Mouse (Mus musculus): Measurements from ENCODE around the gene Dydc2. TPM values are rescaled to one million over a fixed set of nuclear protein-coding genes. Genes with fewer than 3 reads are reported as not detected.

Dydc2 gene
- polyA plus RNA-seq, 1 experiment = not detected

- no peaks in the 10 kb centered on the region for H3K4me1 ChIP-seq (replicated peaks; ENCODE audit: control insufficient read depth, insufficient read depth, low read length)
- H3K27ac ChIP-seq (ENCODE audit: control insufficient read depth, insufficient read depth, low read length) = no peak overlapping the region
- no peaks in the 10 kb centered on the region for H3K36me3 ChIP-seq (ENCODE audit: control insufficient read depth, insufficient read depth, low read length)
- TF ChIP-seq CTCF (IDR thresholded peaks at IDR 0.05; ENCODE audit: borderline replicate concordance, control insufficient read depth, extremely low read depth, insufficient read depth, low read length, poor library complexity) (no peak), POLR2A (IDR thresholded peaks at IDR 0.05; ENCODE audit: control insufficient read depth, extremely low read depth, insufficient read depth, low read length, poor library complexity) (no peak)
- WGBS = 85% methylated on average over 5 of the region's 5 CpGs
- no peaks in the 10 kb centered on the region for H3K27me3 ChIP-seq (ENCODE audit: control insufficient read depth, insufficient read depth, low read length)
- DNase-seq = no peak
- no peak overlapping the region for H3K4me3 ChIP-seq (ENCODE audit: control insufficient read depth, insufficient read depth, low read length)
Observed at GRCm38 (mm10) chr14:41101242-41101641, 32.2 kb upstream of the Dydc2 start.

DNA sequence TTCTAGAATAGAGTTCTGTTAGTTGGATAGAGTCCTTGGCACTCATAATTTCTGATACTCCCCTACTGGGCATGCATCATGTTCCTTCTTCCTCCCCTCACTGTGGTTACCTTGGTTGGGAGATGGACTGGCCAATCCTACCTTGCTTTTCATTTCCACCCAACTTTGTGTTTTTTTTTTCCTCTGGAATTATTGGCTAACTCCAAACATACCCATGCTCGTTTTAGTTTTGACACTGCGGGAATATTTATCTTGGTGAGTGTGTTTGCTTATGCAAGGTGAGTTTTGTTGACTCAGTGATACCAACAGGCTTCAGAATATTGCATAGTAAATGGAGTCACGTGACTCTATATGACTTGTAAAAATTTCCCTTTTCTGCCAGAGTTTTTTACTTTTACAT lies 31.7 kb upstream of the Dydc2 start:
- TF ChIP-seq POLR2A (IDR thresholded peaks at IDR 0.05; ENCODE audit: control insufficient read depth, extremely low read depth, insufficient read depth, low read length, poor library complexity) (no peak), CTCF (IDR thresholded peaks at IDR 0.05; ENCODE audit: borderline replicate concordance, control insufficient read depth, extremely low read depth, insufficient read depth, low read length, poor library complexity) (no peak)
- no peak for DNase-seq
- Histone ChIP-seq H3K36me3 (ENCODE audit: control insufficient read depth, insufficient read depth, low read length) (no peaks in the 10 kb centered on the region), H3K4me1 (replicated peaks; ENCODE audit: control insufficient read depth, insufficient read depth, low read length) (no peaks in the 10 kb centered on the region), H3K27ac (ENCODE audit: control insufficient read depth, insufficient read depth, low read length) (no peak overlapping the region), H3K27me3 (ENCODE audit: control insufficient read depth, insufficient read depth, low read length) (no peaks in the 10 kb centered on the region), H3K4me3 (ENCODE audit: control insufficient read depth, insufficient read depth, low read length) (no peak overlapping the region)
- 89% methylated on average over 3 of the region's 3 CpGs for WGBS

DNA sequence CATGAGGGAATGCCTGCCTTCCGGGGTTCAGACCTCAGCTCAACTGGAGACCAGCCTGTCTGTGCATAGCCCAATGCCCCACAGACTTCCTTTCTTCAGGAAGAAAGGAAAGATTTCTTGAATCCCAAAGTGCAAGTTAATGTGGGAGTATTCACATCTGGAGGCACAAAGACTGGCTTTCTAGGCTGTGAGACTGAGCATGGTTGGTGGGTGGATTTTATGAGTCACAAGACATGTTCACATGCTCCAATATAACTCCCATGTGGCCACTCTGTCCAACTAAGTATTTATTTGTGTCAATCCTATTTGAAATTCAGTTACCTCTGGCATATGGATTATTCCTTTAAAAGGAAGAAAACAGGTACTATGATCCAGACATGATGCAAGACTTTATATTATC lies 29.7 kb upstream of the Dydc2 start:
- Histone ChIP-seq H3K36me3 (ENCODE audit: control insufficient read depth, insufficient read depth, low read length) (no peaks in the 10 kb centered on the region), H3K27ac (ENCODE audit: control insufficient read depth, insufficient read depth, low read length) (no peak overlapping the region), H3K4me3 (ENCODE audit: control insufficient read depth, insufficient read depth, low read length) (no peak overlapping the region), H3K27me3 (ENCODE audit: control insufficient read depth, insufficient read depth, low read length) (no peaks in the 10 kb centered on the region), H3K4me1 (replicated peaks; ENCODE audit: control insufficient read depth, insufficient read depth, low read length) (no peaks in the 10 kb centered on the region)
- 97% methylated on average over 1 of the region's 1 CpGs for WGBS
- TF ChIP-seq POLR2A (IDR thresholded peaks at IDR 0.05; ENCODE audit: control insufficient read depth, extremely low read depth, insufficient read depth, low read length, poor library complexity) = no peak
- TF ChIP-seq CTCF (IDR thresholded peaks at IDR 0.05; ENCODE audit: borderline replicate concordance, control insufficient read depth, extremely low read depth, insufficient read depth, low read length, poor library complexity) = no peak
- no peak for DNase-seq

DNA sequence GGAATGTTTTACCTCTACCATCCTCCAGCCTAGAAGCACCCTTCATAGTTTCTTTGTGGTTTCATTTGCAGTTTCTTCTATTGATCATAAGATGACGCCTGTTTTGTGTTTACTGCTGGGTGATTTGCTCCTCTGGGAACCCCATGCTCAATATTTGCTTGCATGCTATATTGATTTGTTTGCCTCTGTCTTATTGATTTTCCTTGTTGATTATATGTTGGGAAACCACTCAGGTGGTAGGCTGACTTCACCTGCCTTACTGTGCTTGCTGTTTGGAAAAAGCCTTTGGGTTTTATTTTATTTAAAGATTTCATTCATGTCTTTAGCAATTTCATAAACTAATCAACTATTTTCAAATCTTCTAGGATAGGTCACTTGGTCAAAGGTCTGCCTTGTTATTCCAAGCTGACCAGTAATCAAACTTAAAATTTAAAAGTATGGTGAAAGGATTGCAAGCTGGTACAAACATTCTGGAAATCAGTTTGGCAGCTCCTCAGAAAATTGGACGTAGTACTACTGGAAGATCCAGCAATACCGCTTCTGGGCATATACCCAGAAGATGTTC lies 27.4 kb upstream of the Dydc2 start:
- TF ChIP-seq CTCF (IDR thresholded peaks at IDR 0.05; ENCODE audit: borderline replicate concordance, control insufficient read depth, extremely low read depth, insufficient read depth, low read length, poor library complexity) (no peak), POLR2A (IDR thresholded peaks at IDR 0.05; ENCODE audit: control insufficient read depth, extremely low read depth, insufficient read depth, low read length, poor library complexity) (no peak)
- Histone ChIP-seq H3K27me3 (ENCODE audit: control insufficient read depth, insufficient read depth, low read length) (no peaks in the 10 kb centered on the region), H3K4me3 (ENCODE audit: control insufficient read depth, insufficient read depth, low read length) (no peak overlapping the region), H3K4me1 (replicated peaks; ENCODE audit: control insufficient read depth, insufficient read depth, low read length) (no peaks in the 10 kb centered on the region), H3K36me3 (ENCODE audit: control insufficient read depth, insufficient read depth, low read length) (no peaks in the 10 kb centered on the region), H3K27ac (ENCODE audit: control insufficient read depth, insufficient read depth, low read length) (no peak overlapping the region)
- 95% methylated on average over 3 of the region's 3 CpGs for WGBS
- no peak for DNase-seq

DNA sequence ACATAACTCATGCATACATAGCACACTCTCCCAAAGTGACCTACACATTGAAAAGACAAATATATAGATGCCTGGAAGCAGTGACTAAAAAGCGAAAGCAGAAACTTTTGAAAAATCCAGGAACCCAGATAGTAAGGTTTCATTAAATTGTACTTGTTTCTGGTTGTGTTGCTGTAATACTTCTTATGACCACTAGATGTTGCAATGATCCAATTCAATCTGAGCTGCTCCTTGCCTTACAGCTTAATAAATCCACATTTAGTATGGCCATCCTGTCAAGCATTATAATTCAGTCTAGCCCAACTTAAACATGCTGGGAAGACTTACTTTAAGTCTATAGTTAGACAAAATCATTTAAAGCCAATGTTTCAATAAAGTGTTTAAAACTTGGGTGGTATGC lies 25.1 kb upstream of the Dydc2 start:
- H3K27me3 ChIP-seq (ENCODE audit: control insufficient read depth, insufficient read depth, low read length) = no peaks in the 10 kb centered on the region
- no peaks in the 10 kb centered on the region for H3K4me1 ChIP-seq (replicated peaks; ENCODE audit: control insufficient read depth, insufficient read depth, low read length)
- no peak overlapping the region for H3K4me3 ChIP-seq (ENCODE audit: control insufficient read depth, insufficient read depth, low read length)
- H3K27ac ChIP-seq (ENCODE audit: control insufficient read depth, insufficient read depth, low read length) = no peak overlapping the region
- H3K36me3 ChIP-seq (ENCODE audit: control insufficient read depth, insufficient read depth, low read length) = no peaks in the 10 kb centered on the region
- no peak for TF ChIP-seq CTCF (IDR thresholded peaks at IDR 0.05; ENCODE audit: borderline replicate concordance, control insufficient read depth, extremely low read depth, insufficient read depth, low read length, poor library complexity)
- TF ChIP-seq POLR2A (IDR thresholded peaks at IDR 0.05; ENCODE audit: control insufficient read depth, extremely low read depth, insufficient read depth, low read length, poor library complexity) = no peak
- WGBS = 60% methylated on average over 1 of the region's 1 CpGs
- no peak for DNase-seq

GRCm38 (mm10) chr14:41090777-41091176 lies 21.8 kb upstream of the Dydc2 start:
- DNase-seq = peak; percentile 30

DNA sequence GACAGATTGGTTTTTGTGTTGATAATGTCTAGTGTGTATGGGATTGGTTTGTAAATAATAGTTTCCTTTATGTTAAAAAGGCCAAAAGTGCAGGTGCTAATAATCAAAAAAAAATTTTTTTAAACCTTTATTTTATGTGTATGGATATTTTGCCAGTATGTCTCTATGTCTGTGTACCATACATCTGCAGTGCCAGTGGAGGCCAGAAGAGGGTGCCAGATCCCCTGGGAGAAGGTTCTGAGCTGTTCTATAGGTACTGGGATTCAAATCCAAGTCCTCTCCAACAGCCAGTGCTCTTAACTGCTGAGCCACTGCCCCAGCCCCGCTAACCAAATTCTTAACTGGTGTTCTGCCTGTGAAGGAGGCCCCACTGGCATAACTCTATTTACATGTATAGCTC lies 18.5 kb upstream of the Dydc2 start:
- no peak for TF ChIP-seq CTCF (IDR thresholded peaks at IDR 0.05; ENCODE audit: borderline replicate concordance, control insufficient read depth, extremely low read depth, insufficient read depth, low read length, poor library complexity)
- no peak for TF ChIP-seq POLR2A (IDR thresholded peaks at IDR 0.05; ENCODE audit: control insufficient read depth, extremely low read depth, insufficient read depth, low read length, poor library complexity)
- H3K36me3 ChIP-seq (ENCODE audit: control insufficient read depth, insufficient read depth, low read length) = no peaks in the 10 kb centered on the region
- H3K4me1 ChIP-seq (replicated peaks; ENCODE audit: control insufficient read depth, insufficient read depth, low read length) = no peaks in the 10 kb centered on the region
- H3K27me3 ChIP-seq (ENCODE audit: control insufficient read depth, insufficient read depth, low read length) = no peaks in the 10 kb centered on the region
- no peak overlapping the region for H3K4me3 ChIP-seq (ENCODE audit: control insufficient read depth, insufficient read depth, low read length)
- no peak overlapping the region for H3K27ac ChIP-seq (ENCODE audit: control insufficient read depth, insufficient read depth, low read length)
- peak; percentile 31 for DNase-seq
- 91% methylated on average over 1 of the region's 1 CpGs for WGBS

More at GRCm38 (mm10) chr14:41090777-41091176, 21.8 kb upstream of the Dydc2 start:
- WGBS = 54% methylated on average over 8 of the region's 8 CpGs
- H3K27me3 ChIP-seq (ENCODE audit: control insufficient read depth, insufficient read depth, low read length) = no peaks in the 10 kb centered on the region
- H3K27ac ChIP-seq (ENCODE audit: control insufficient read depth, insufficient read depth, low read length) = no peak overlapping the region
- H3K4me3 ChIP-seq (ENCODE audit: control insufficient read depth, insufficient read depth, low read length) = no peak overlapping the region
- no peaks in the 10 kb centered on the region for H3K36me3 ChIP-seq (ENCODE audit: control insufficient read depth, insufficient read depth, low read length)
- no peaks in the 10 kb centered on the region for H3K4me1 ChIP-seq (replicated peaks; ENCODE audit: control insufficient read depth, insufficient read depth, low read length)
- TF ChIP-seq CTCF (IDR thresholded peaks at IDR 0.05; ENCODE audit: borderline replicate concordance, control insufficient read depth, extremely low read depth, insufficient read depth, low read length, poor library complexity) (no peak), POLR2A (IDR thresholded peaks at IDR 0.05; ENCODE audit: control insufficient read depth, extremely low read depth, insufficient read depth, low read length, poor library complexity) (no peak)

All from thymus, adult 2 months (tissue).